Comparison of ENCODE assay signal across 8 mouse cellular contexts in the genomic region with DNA sequence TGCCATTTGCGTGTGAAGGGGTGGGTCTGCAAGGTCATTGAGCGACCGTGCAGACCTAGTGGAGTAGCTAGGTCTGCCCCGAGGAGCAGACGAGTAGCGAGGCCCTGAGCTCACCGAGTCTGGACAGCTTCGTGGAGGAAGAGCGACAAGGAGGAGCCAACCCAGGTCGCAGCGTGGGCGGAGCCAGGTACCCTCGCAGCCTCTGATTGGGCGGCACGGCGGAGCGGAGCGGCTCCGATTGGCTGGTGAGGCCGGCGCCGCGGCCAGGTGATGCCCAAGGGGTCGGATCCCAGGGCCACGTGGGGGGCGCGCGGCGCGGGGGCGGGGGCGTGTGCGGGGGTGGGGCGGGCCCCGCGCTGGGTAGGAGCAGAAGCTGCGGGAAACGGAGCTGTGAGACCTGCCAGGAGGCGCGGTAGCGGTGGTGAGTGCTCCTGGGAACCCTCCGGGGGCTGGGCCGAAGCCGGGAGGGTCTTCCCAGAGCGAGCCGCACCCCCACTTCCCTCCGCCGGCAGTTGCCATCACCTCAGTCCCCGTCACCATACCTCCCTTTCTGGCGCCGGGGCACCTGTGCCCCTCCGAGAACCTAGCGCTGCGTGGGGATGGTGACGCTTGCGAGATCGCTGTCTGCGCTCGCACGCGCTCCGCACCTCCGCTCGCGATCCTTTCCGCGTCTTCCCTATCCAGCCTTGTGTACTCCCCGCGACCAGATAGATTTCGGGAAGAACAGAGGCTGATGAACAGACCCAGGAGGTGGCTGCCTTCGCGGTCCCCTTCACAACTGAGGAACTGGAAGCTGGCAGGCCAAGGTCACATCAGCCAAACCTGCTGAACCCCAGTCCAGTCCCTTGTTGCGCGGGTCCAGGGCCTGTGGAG. TPM values are rescaled to one million over a fixed set of nuclear protein-coding genes. Genes with fewer than 3 reads are reported as not detected.
DNase-seq lines count a peak whose midpoint lies in the region; ATAC-seq and TF ChIP-seq lines count a peak whose summit lies in the region.

Gene Sh2d5 (plus strand): TSS at position 316 of the 873 bp plus-strand sequence.
Gene Kif17 (plus strand): TSS at position 348 of the 873 bp plus-strand sequence.

- intact Hi-C loops in heart, postnatal 25 days (cut with DNase I) = no loop called here

- no peak for TF ChIP-seq CTCF in G1E (IDR thresholded peaks at IDR 0.05; ENCODE audit: low read depth, low read length)
- no peak for TF ChIP-seq CTCF in layer of hippocampus, adult 2 months (conservative IDR thresholded peaks at IDR 0.05)
- TF ChIP-seq CTCF in lung, adult 2 months (IDR thresholded peaks at IDR 0.05; ENCODE audit: insufficient read depth, low read length) = no peak

- no peak for ATAC-seq in G1E (ENCODE audit: extremely low read depth, insufficient number of reproducible peaks, low FRiP score, poor library complexity, severe bottlenecking)
- peak; percentile 97 for ATAC-seq in cerebellum, adult (ENCODE audit: insufficient number of reproducible peaks, low FRiP score, low TSS enrichment)
- peak; percentile 92 for ATAC-seq in forebrain, embryonic 13.5 days
- ATAC-seq in neutrophil, adult 5-6 weeks (ENCODE audit: extremely low read depth, insufficient number of reproducible peaks, low FRiP score, poor library complexity, severe bottlenecking) = peak; percentile 65

- DNase-seq in G1E (ENCODE audit: low spot score) = no peak
- peak; percentile 19 for DNase-seq in heart, postnatal 25 days (ENCODE audit: low spot score)
- peak; percentile 89 to 90 for DNase-seq in layer of hippocampus, adult 2 months (ENCODE audit: low spot score in 2 of 2)
- peak; percentile 60 for DNase-seq in lung, adult 2 months
- DNase-seq in thymus, postnatal 0 days (ENCODE audit: low spot score) = peak; percentile 86

- peaks cover 13% of the 10 kb centered on the region; the same call in 1 of the 2 replicates for H3K4me1 ChIP-seq in G1E (ENCODE audit: insufficient read depth, low read depth, low read length)
- H3K4me1 ChIP-seq in forebrain, embryonic 13.5 days = peaks cover 34% of the 10 kb centered on the region
- 0 out of 2 replicates have a peak, but pooled peaks cover 4% of the 10 kb centered on the region for H3K4me1 ChIP-seq in lung, adult 2 months (ENCODE audit: control insufficient read depth, insufficient read depth, low read length)

- TF ChIP-seq POLR2A in lung, adult 2 months (IDR thresholded peaks at IDR 0.05; ENCODE audit: borderline replicate concordance, extremely low read depth, low read depth, low read length) = no peak

- WGBS in forebrain, embryonic 13.5 days = under 1% methylated on average over 57 of the region's 74 CpGs
- WGBS in lung, adult 2 months = 2% methylated on average over 59 of the region's 74 CpGs

- peak within 1 kb of the TSS; percentile 98 for H3K4me2 ChIP-seq in forebrain, embryonic 13.5 days

- peaks cover 85% of the 10 kb centered on the region for H3K36me3 ChIP-seq in G1E (replicated peaks)
- peaks cover 27% of the 10 kb centered on the region for H3K36me3 ChIP-seq in forebrain, embryonic 13.5 days (ENCODE audit: poor library complexity, severe bottlenecking)

- peaks cover 14% of the 10 kb centered on the region; the same call in 1 of the 2 replicates for H3K27me3 ChIP-seq in G1E (ENCODE audit: insufficient read depth, low read length)
- H3K27me3 ChIP-seq in forebrain, embryonic 13.5 days = peaks cover 61% of the 10 kb centered on the region

- no peaks in the 10 kb centered on the region for H3K9me3 ChIP-seq in G1E (replicated peaks)
- H3K9me3 ChIP-seq in forebrain, embryonic 13.5 days (replicated peaks) = no peaks in the 10 kb centered on the region

- peak within 1 kb of the TSS; percentile 13; the same call in 1 of the 2 replicates for H3K4me3 ChIP-seq in G1E (ENCODE audit: low read depth, low read length)
- peak within 1 kb of the TSS; percentile 54 for H3K4me3 ChIP-seq in forebrain, embryonic 13.5 days
- H3K4me3 ChIP-seq in layer of hippocampus, adult 2 months = peak within 1 kb of the TSS; percentile 84
- peak within 1 kb of the TSS; percentile 37 for H3K4me3 ChIP-seq in lung, adult 2 months (replicated peaks; ENCODE audit: extremely low read depth, low read depth, low read length)

- peak within 1 kb of the TSS; percentile 19; the same call in 1 of the 2 replicates for H3K27ac ChIP-seq in forebrain, embryonic 13.5 days
- H3K27ac ChIP-seq in layer of hippocampus, adult 2 months = peak within 1 kb of the TSS; percentile 93

- H3K9ac ChIP-seq in forebrain, embryonic 13.5 days = peak within 1 kb of the TSS; percentile 63

RNA-seq across cellular contexts. Expression of gene Sh2d5, which starts in this region (rescaled TPM):
- total RNA-seq in G1E (2014; fragmentation: Nextera tagmentation) = 0.68 and 2.0 TPM in 2 replicates
- 0.55 and 0.99 TPM in 2 replicates for total RNA-seq in G1E (2017)
- 0.61 and 0.81 TPM in 2 replicates for polyA plus RNA-seq in G1E (2012)
- polyA plus RNA-seq in forebrain, embryonic 13.5 days (2015; fragmentation: Nextera tagmentation; extraction: Ambion mirVana) = 2.5 and 3.0 TPM in 2 replicates
- total RNA-seq in heart, postnatal 25 days (2021) = under 1 TPM in 1 of 2 experiments, not detected in 1; 0.25 TPM
- 10 to 100 TPM; 49.1 to 52.7 TPM for total RNA-seq in layer of hippocampus, adult 2 months (2021)
- 0.22 and 0.28 TPM in 2 replicates for polyA plus RNA-seq in lung, adult 2 months (2012; rRNA removed)
- 0.12 and 0.47 TPM in 2 replicates for total RNA-seq in neutrophil, adult 5-6 weeks (2017)
- 0.61 and 0.66 TPM in 2 replicates for polyA plus RNA-seq in thymus, postnatal 0 days (2015; fragmentation: Nextera tagmentation; extraction: Ambion mirVana)

RNA-seq across cellular contexts. Expression of gene Kif17, which starts in this region (rescaled TPM):
- total RNA-seq in G1E (2014; fragmentation: Nextera tagmentation) (not detected in 2 replicates), G1E (2017) (0.16 TPM in 1 of 2 replicates, not detected in the other)
- polyA plus RNA-seq in G1E (2012) = 0.13 and 0.16 TPM in 2 replicates
- polyA plus RNA-seq in forebrain, embryonic 13.5 days (2015; fragmentation: Nextera tagmentation; extraction: Ambion mirVana) = 0.59 and 0.77 TPM in 2 replicates
- under 1 TPM; 0.13 to 0.22 TPM for total RNA-seq in heart, postnatal 25 days (2021)
- total RNA-seq in layer of hippocampus, adult 2 months (2021) = 10 to 100 TPM; 22.0 to 22.3 TPM
- 0.70 and 0.91 TPM in 2 replicates for polyA plus RNA-seq in lung, adult 2 months (2012; rRNA removed)
- not detected in 2 replicates for total RNA-seq in neutrophil, adult 5-6 weeks (2017)
- polyA plus RNA-seq in thymus, postnatal 0 days (2015; fragmentation: Nextera tagmentation; extraction: Ambion mirVana) = 0.60 and 0.78 TPM in 2 replicates

Comparison
In these comparisons a context has a peak if more than half of its experiments do, and no peak if none do; other contexts are left out.
1. RNA of gene Sh2d5 (total RNA-seq): 49.1 to 52.7 TPM in layer of hippocampus, adult 2 months; 0.55 to 2.0 TPM in G1E, 0.12 to 0.47 TPM in neutrophil, adult 5-6 weeks and 0.25 TPM in heart, postnatal 25 days; every median in the first group is over 10 times any median in the second.
2. RNA of gene Kif17 (total RNA-seq): 22.0 to 22.3 TPM in layer of hippocampus, adult 2 months; 0.13 to 0.22 TPM in heart, postnatal 25 days, 0.16 TPM in G1E and not detected in neutrophil, adult 5-6 weeks; every median in the first group is over 10 times any median in the second.
3. Peak in DNase-seq in heart, postnatal 25 days; RNA of the genes that start here not detected or under 1 TPM.
4. Peak in DNase-seq and H3K4me3 ChIP-seq in lung, adult 2 months; RNA of the genes that start here not detected or under 1 TPM.
5. Peak in ATAC-seq in neutrophil, adult 5-6 weeks; RNA of the genes that start here not detected or under 1 TPM.
6. Peak in DNase-seq in thymus, postnatal 0 days; RNA of the genes that start here not detected or under 1 TPM.
7. H3K4me3 ChIP-seq: peak in every context shown above with its lines; median percentile 84 in layer of hippocampus, adult 2 months; 54 in forebrain, embryonic 13.5 days; 37 in lung, adult 2 months; 13 in G1E.